Mouse (Mus musculus) liver, adult 2 months (tissue): ENCODE results near the gene Tcl1b3. TPM values are rescaled to one million over a fixed set of nuclear protein-coding genes. Genes with fewer than 3 reads are reported as not detected.
"Not testable (repeated sequence)": the region's sequence is repeated elsewhere in the genome, so short reads cannot be mapped to it uniquely, and the experiment has no call there.

ENCODE experiments used
- DNase-seq: peaks from one replicate; pipeline ENCODE4 v3.0.0-alpha.2; 2011; ENCODE audit warnings: low read depth, low spot score; ENCODE audit errors: extremely low read depth
- H3K27ac ChIP-seq: fragments of 200-500 bp; replicated peaks from 2 replicates; pipeline ENCODE4 v1.5.1; 2012; ENCODE audit warnings: low read depth, mild to moderate bottlenecking, control low read depth, inconsistent platforms, low read length; ENCODE audit not compliant: insufficient read depth
- H3K27me3 ChIP-seq: fragments of 200-500 bp; 2 replicates; pipeline ENCODE4 v1.6.1; 2012; ENCODE audit warnings: mild to moderate bottlenecking, moderate library complexity, low read length, inconsistent platforms; ENCODE audit not compliant: control insufficient read depth, insufficient read depth
- H3K36me3 ChIP-seq: fragments of 200-500 bp; 2 replicates; pipeline ENCODE4 v1.6.1; 2012; ENCODE audit warnings: low read length, inconsistent platforms; ENCODE audit not compliant: control insufficient read depth, insufficient read depth
- H3K4me1 ChIP-seq: fragments of 200-500 bp; 2 replicates; pipeline ENCODE4 v1.6.1; 2011; ENCODE audit warnings: low read length; ENCODE audit not compliant: control insufficient read depth, insufficient read depth
- H3K4me3 ChIP-seq: fragments of 200-500 bp; 2 replicates; pipeline ENCODE4 v1.5.1; 2011; ENCODE audit warnings: low read depth, mild to moderate bottlenecking, control low read depth, low read length, moderate library complexity; ENCODE audit not compliant: insufficient read depth
- H3K79me2 ChIP-seq: fragments of 200-500 bp; 2 replicates; pipeline ENCODE4 v1.6.1; 2012; ENCODE audit warnings: inconsistent platforms, mild to moderate bottlenecking, low read length, moderate library complexity; ENCODE audit not compliant: control insufficient read depth, insufficient read depth
- H3K9ac ChIP-seq: fragments of 200-500 bp; 2 replicates; pipeline ENCODE4 v1.6.1; 2012; ENCODE audit warnings: low read depth, mild to moderate bottlenecking, control low read depth, inconsistent platforms, low read length
- CTCF ChIP-seq: fragments of 200-500 bp; IDR thresholded peaks from 2 replicates; pipeline ENCODE4 v1.5.1; 2011; ENCODE audit warnings: low read depth, low read length, control low read depth
- POLR2A ChIP-seq: fragments of 200-500 bp; IDR thresholded peaks from 2 replicates; pipeline ENCODE4 v1.6.1; 2011; ENCODE audit warnings: low read length, control low read depth; ENCODE audit not compliant: insufficient read depth; ENCODE audit errors: extremely low read depth
- WGBS: fragments of 180-500 bp; shearing (Covaris S2); methylation state at CpG from one replicate; pipeline ENCODE4 v1.1.7; 2018; 5-methylcytosine and 5-hydroxymethylcytosine counted together
- polyA plus RNA-seq: library from polyadenylated mRNA; depleted of rRNA; stranded (reverse); fragments of >200 nt; gene quantifications from 2 replicates; pipeline ENCODE4 v1.2.3, GENCODE M21; 2012
- total RNA-seq: library from RNA; depleted of rRNA; stranded (reverse); fragments of >200 nt; gene quantifications from 2 replicates; pipeline ENCODE4 v1.2.3, GENCODE M21; 2014

Gene Tcl1b3
- total and polyA plus RNA-seq, 2 experiments = not detected

DNA sequence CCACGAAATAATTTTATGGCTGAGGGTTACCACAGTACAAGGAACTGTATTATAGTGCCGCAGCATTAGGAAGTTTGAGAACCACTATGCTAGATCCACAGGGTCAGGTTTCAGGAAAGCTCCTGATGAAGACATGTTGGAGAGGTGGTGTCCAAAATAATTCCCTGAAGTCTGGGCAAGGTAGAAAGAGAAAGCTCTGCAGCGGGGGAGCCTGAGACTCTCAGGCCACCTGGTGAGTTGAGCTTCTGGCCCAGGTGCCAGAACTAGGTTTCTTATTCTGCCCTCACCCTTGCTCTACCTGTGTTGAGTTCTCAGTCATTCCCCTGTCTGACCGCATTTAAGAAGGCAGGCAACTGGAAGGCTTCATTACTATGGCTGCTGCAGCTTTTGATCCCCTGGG, 31.5 kb upstream of the Tcl1b3 start, which contains the start of gene Tcl1b1:
TSS of gene Tcl1b1 (plus strand) at position 301 of the 400 bp plus-strand sequence.
- Histone ChIP-seq H3K9ac (no peak within 1 kb of the TSS), H3K27ac (no peak within 1 kb of the TSS), H3K4me3 (no peak within 1 kb of the TSS), H3K36me3 (no peaks in the 10 kb centered on the region), H3K79me2 (no peaks in the 10 kb centered on the region), H3K4me1 (no peaks in the 10 kb centered on the region), H3K27me3 (no peaks in the 10 kb centered on the region)
- 81% methylated on average over 4 of the region's 4 CpGs for WGBS
- TF ChIP-seq CTCF (no peak), POLR2A (no peak)
- DNase-seq = no peak

DNA sequence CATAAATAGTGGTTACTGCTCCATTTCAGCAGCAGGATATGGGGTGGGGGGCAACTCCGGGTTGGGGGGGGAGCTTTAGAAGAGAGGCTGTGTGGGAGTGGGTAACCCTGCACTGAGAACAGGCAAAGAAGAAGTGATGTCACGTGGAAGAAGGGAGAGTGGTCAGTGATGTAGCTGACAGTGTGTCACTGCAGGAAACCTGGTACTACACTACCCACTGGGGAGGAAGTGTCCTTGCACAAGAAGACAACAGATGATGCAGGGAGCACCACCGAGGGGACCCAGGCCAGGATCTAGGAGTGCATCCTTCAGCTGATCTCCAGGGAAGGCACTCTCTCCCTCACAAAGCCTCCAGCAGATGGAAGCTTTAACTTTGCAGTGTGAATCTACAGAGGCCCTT, 24.1 kb upstream of the Tcl1b3 start:
- Histone ChIP-seq H3K4me1 (no peaks in the 10 kb centered on the region), H3K27me3 (no peaks in the 10 kb centered on the region), H3K79me2 (no peaks in the 10 kb centered on the region), H3K36me3 (no peaks in the 10 kb centered on the region), H3K27ac (no peak overlapping the region), H3K4me3 (no peak overlapping the region), H3K9ac (no peak overlapping the region)
- no peak for DNase-seq
- 70% methylated on average over 3 of the region's 3 CpGs for WGBS
- TF ChIP-seq POLR2A (no peak), CTCF (no peak)

DNA sequence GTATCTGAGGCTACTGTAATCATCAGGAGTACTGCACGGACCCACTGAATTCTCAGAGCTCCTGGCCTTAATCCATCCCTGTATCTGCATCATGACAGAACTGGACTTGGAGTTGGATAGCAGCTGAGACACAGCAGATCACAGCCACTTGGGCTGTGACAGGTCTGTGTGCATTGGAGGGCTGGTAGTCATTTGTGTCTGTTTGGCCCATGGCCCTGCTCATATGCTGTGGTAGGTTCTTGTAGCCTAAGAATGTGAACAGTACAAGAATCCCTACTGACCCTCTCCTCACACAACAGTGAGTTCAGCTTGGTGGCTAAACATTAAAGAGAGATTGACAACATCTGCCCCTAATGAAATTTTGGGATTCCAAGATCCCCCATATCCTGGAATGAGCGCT, 17.5 kb upstream of the Tcl1b3 start:
- no peak for DNase-seq
- Histone ChIP-seq H3K4me3 (no peak overlapping the region), H3K27me3 (no peaks in the 10 kb centered on the region), H3K36me3 (no peaks in the 10 kb centered on the region), H3K4me1 (no peaks in the 10 kb centered on the region), H3K79me2 (no peaks in the 10 kb centered on the region), H3K9ac (no peak overlapping the region), H3K27ac (no peak overlapping the region)
- WGBS = 81% methylated on average over 2 of the region's 2 CpGs
- TF ChIP-seq CTCF (no peak), POLR2A (no peak)

DNA sequence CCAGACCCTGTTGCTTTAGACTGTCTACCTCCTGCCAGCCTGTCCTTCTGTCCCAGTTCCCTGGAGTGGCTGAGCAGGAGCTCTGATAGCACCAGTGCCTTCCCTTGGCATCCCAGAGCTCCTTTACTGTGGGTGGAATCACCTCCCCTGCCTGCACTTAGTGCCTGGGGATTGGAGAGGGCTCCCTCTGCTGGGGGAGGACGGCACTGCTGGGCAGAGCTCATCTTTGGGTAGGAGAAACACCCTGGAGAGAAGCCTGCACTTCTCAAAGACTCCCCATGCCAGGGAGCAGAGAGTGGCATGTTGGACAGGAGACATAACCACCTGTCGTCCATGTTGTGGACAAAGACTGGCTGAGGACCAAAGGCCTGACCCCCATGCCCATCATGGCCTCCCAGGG, 16.5 kb upstream of the Tcl1b3 start:
- H3K27me3 ChIP-seq, DNase-seq, H3K9ac ChIP-seq, H3K27ac ChIP-seq, H3K4me1 ChIP-seq, H3K79me2 ChIP-seq, H3K4me3 ChIP-seq, H3K36me3 ChIP-seq: not testable (repeated sequence)
- peak; percentile 23; the same call in 1 of the 2 replicates for TF ChIP-seq CTCF
- WGBS = 20% methylated on average over 2 of the region's 2 CpGs

DNA sequence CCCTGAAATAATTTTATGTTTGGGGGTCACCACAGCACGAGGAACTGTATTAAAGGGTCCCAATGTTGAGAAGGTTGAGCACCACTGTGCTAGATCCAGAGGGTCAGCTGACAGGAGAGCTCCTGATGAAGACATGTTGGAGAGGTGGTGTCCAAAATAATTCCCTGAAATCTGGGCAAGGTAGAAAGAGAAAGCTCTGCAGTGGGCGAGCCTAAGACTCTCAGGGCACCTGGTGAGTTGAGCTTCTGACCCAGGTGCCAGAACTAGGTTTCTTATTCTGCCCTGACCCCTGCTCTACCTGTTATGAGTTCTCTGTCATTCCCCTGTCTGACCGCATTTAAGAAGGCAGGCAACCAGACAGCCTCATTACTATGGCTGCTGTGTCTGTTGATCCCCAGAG, 14.8 kb upstream of the Tcl1b3 start, which contains the start of gene Tcl1b5:
TSS of gene Tcl1b5 (plus strand) at position 301 of the 400 bp plus-strand sequence.
- not testable (repeated sequence) for H3K9ac ChIP-seq, H3K27me3 ChIP-seq, H3K4me3 ChIP-seq, H3K79me2 ChIP-seq, H3K36me3 ChIP-seq, H3K27ac ChIP-seq, DNase-seq, H3K4me1 ChIP-seq
- 62% methylated on average over 3 of the region's 3 CpGs for WGBS

DNA sequence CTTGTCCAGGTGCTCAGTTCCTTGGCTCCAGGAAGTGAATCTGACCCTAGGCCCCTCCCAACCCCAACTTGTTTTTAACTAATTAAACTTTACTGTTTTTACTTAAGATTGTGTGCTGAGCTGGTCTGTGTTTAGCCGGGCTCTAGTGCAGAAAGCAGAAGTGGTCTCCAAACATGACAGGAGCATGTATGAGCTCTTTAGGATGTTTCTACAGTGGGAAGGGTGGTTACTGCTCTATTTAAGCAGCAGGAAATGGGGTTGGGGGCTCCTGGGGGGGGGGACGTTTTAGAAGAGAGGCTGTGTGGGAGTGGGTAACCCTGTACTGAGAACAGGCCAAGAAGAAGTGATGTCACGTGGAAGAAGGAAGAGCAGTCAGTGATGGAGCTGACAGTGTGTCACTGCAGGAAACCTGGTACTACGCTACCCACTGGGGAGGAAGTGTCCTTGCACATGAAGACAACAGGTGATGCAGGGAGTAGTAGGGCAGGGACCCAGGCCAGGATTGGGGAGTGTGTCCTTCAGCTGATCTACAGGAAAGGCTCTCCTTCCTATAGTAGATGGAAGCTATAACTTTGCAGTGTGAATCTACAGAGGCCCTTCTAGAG, 9.7 kb upstream of the Tcl1b3 start:
- not testable (repeated sequence) for DNase-seq, H3K27ac ChIP-seq, H3K36me3 ChIP-seq, H3K27me3 ChIP-seq, H3K4me1 ChIP-seq, H3K9ac ChIP-seq, H3K4me3 ChIP-seq, H3K79me2 ChIP-seq
- WGBS = 62% methylated on average over 4 of the region's 4 CpGs
